Mouse (Mus musculus) B cell, adult 62 days (primary cell): Measurements from ENCODE around the gene Slc15a5. TPM values are rescaled to one million over a fixed set of nuclear protein-coding genes. Genes with fewer than 3 reads are reported as not detected.

ENCODE experiments used
- total RNA-seq: library from RNA; stranded (reverse); gene quantifications from 4 replicates; pipeline ENCODE4 v1.2.4, GENCODE M21; 2023

Gene Slc15a5
- not detected in 4 replicates for total RNA-seq

GRCm38 (mm10) chr6:138079816-138080215 lies at the start of gene Slc15a5:
Slc15a5 (minus strand) TSS chr6:138079916.

Other genes with a start within 250 kb of the Slc15a5 start
- gene Mgst1, start 60.4 kb upstream of the Slc15a5 start, total RNA-seq, result 4.5 to 6.5 TPM (median 5.5 TPM) in 4 replicates